Mouse (Mus musculus) kidney, adult 2 months (tissue): Measurements from ENCODE around the gene Hist1h1b.

Experiments used
- CTCF ChIP-seq: fragments of 200-500 bp; conservative IDR thresholded peaks from 2 replicates; pipeline ENCODE4 v1.5.1; 2011; ENCODE audit warnings: low read depth, mild to moderate bottlenecking, control low read depth, low read length, moderate library complexity, mixed read lengths; ENCODE audit not compliant: insufficient read depth, insufficient read length
- POLR2A ChIP-seq: fragments of 200-500 bp; IDR thresholded peaks from one replicate; pipeline ENCODE4 v1.6.1; 2011; ENCODE audit warnings: low read depth, low read length, control low read depth

DNA sequence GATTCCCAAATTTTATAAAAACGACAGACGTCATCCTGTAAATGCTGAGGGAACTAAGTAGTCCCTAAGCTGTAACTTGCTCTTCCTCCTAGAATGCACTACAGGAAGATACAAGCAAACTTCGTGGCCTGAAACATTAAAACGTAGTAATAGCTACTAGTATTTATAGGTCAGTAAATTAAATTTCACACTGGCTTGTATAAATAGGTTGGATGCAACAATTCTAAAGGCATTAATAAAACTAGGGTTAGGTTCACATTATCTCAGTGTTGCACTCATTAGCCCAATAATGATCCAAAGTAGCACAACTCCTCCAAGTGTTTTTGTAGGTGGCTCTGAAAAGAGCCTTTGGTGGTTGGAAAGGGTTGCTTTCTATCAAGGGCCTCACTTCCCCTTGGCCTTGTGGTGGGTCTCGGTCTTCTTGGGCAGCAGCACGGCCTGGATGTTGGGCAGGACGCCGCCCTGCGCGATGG, 27.3 kb downstream of the Hist1h1b start:
- no peak for TF ChIP-seq POLR2A
- no peak for TF ChIP-seq CTCF
